Mouse (Mus musculus) megakaryocyte, adult 5-6 weeks (primary cell): ENCODE data around the gene Ccdc142. TPM values are rescaled to one million over a fixed set of nuclear protein-coding genes. Genes with fewer than 3 reads are reported as not detected.

Experiments used
- ATAC-seq: 2 replicates; pipeline ENCODE4 v1.8.0; 2016; ENCODE audit warnings: mild to moderate bottlenecking, inconsistent platforms; ENCODE audit not compliant: poor library complexity, severe bottlenecking
- total RNA-seq, 2 experiments: library from RNA; stranded (forward) in 1 of 2; stranded (reverse) in 1 of 2; fragments of 153-499, 151-499 nt in 1 of 2; fragments of 221-1000, 200-1000 nt in 1 of 2; gene quantifications; 2 replicates each; pipeline versions ENCODE4 v1.2.3 to v1.2.4; 2015 to 2017

Gene Ccdc142
- total RNA-seq, 2 experiments from 2014 or later: 0.22 to 2.2 TPM

GRCm38 (mm10) chr6:83116373-83117164, 15.2 kb downstream of the Ccdc142 start:
- ATAC-seq: no peak

- ATAC-seq: no peak
Measured at GRCm38 (mm10) chr6:83117165-83117438, 15.7 kb downstream of the Ccdc142 start.

- ATAC-seq: no peak
Measured at GRCm38 (mm10) chr6:83117616-83118015, 16.2 kb downstream of the Ccdc142 start.

- ATAC-seq: no peak
Measured at GRCm38 (mm10) chr6:83118369-83118768, 17.0 kb downstream of the Ccdc142 start.

- no peak for ATAC-seq
Measured at GRCm38 (mm10) chr6:83118825-83119733, 17.7 kb downstream of the Ccdc142 start.

GRCm38 (mm10) chr6:83119734-83120051, 18.3 kb downstream of the Ccdc142 start:
- no peak for ATAC-seq

GRCm38 (mm10) chr6:83120930-83121862, 19.8 kb downstream of the Ccdc142 start, which contains the start of gene Wbp1:
TSS of gene Wbp1 (minus strand) at chr6:83121559.
- ATAC-seq: peak; percentile 88

GRCm38 (mm10) chr6:83121863-83122710, 20.7 kb downstream of the Ccdc142 start:
- ATAC-seq: peak; percentile 30

GRCm38 (mm10) chr6:83122961-83123360, 21.6 kb downstream of the Ccdc142 start:
- ATAC-seq: no peak

- peak; percentile 59 for ATAC-seq
Measured at GRCm38 (mm10) chr6:83124851-83125312, 23.5 kb downstream of the Ccdc142 start.

- ATAC-seq: no peak
Measured at GRCm38 (mm10) chr6:83125331-83125730, 23.9 kb downstream of the Ccdc142 start, which contains the start of gene Ino80b. TSS of gene Ino80b (minus strand) at chr6:83125431.

- no peak for ATAC-seq
Measured at GRCm38 (mm10) chr6:83127419-83127818, 26.0 kb downstream of the Ccdc142 start.

- ATAC-seq: peak; percentile 93
Measured at GRCm38 (mm10) chr6:83131469-83132034, 30.2 kb downstream of the Ccdc142 start.

GRCm38 (mm10) chr6:83132176-83132919, 30.9 kb downstream of the Ccdc142 start:
- no peak for ATAC-seq

- ATAC-seq: no peak
Measured at GRCm38 (mm10) chr6:83134226-83134625, 32.8 kb downstream of the Ccdc142 start.

- ATAC-seq: no peak
Measured at GRCm38 (mm10) chr6:83134951-83135513, 33.6 kb downstream of the Ccdc142 start, which contains the start of gene Rtkn. TSS of gene Rtkn (plus strand) at chr6:83135463.

GRCm38 (mm10) chr6:83135571-83136161, 34.3 kb downstream of the Ccdc142 start:
- no peak for ATAC-seq

GRCm38 (mm10) chr6:83136291-83136880, 35.0 kb downstream of the Ccdc142 start:
- no peak for ATAC-seq
